Mouse (Mus musculus) small intestine, adult 2 months (tissue): Measurements from ENCODE around the gene Rab12.

Source experiments
- CTCF ChIP-seq: fragments of 200-500 bp; IDR thresholded peaks from 2 replicates; pipeline ENCODE4 v1.5.1; 2012; ENCODE audit warnings: low read depth, mild to moderate bottlenecking, control low read depth, inconsistent platforms, low read length, moderate library complexity, mixed read lengths; ENCODE audit not compliant: insufficient replicate concordance, insufficient read length; ENCODE audit errors: extremely low read depth
- POLR2A ChIP-seq: fragments of 200-500 bp; IDR thresholded peaks from 2 replicates; pipeline ENCODE4 v1.6.1; 2012; ENCODE audit warnings: low read depth, mild to moderate bottlenecking, control low read depth, inconsistent platforms, low read length, moderate library complexity

- TF ChIP-seq POLR2A: no peak
- no peak for TF ChIP-seq CTCF
Measured at GRCm38 (mm10) chr17:66471775-66472174, 47.8 kb downstream of the Rab12 start.
